22 mouse cellular contexts compared by ENCODE assay signal in the genomic region with DNA sequence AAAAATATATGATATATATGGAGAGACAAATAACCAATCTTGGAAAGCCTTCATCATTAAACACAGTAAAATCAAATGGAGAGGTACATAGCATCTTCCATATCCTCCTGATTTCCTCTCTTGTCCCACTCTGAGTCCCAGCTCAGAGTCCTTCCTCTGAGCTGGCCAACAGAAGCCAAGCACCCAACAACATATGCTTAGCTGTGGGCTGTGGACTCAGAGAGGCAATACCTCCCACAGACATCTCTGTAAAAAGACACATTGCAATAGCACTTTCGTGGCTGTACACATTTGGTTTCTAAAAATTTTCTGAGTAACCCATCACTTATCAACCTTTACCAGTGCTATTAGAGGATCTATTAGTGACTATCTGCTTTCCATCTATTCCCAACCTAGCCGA. TPM values are rescaled to one million over a fixed set of nuclear protein-coding genes. Genes with fewer than 3 reads are reported as not detected.
"Had no signal": no experiment of that assay in that cellular context is flagged by ENCODE, and none has a peak within 500 bp of the region (broad histone marks: within the 10 kb centered on the region; RNA-seq: fewer than 3 reads in every experiment).

No protein-coding gene starts in this region.

- H3K27ac ChIP-seq: liver, embryonic 15.5 days; lung, embryonic 15.5 days; midbrain, embryonic 10.5 days; midbrain, embryonic 12.5 days; neural tube, embryonic 13.5 days; neural tube, embryonic 15.5 days had no signal

- H3K4me1 ChIP-seq: liver, embryonic 15.5 days; lung, embryonic 15.5 days; midbrain, embryonic 10.5 days; midbrain, embryonic 12.5 days; neural tube, embryonic 13.5 days; neural tube, embryonic 15.5 days had no signal

- H3K4me3 ChIP-seq: liver, embryonic 15.5 days; lung, embryonic 15.5 days; midbrain, embryonic 10.5 days; midbrain, embryonic 12.5 days; myocyte; neural tube, embryonic 13.5 days; neural tube, embryonic 15.5 days had no signal

- H3K27me3 ChIP-seq: lung, embryonic 15.5 days had no signal

- DNase-seq: liver, postnatal 0 days; lung, adult 2 months; lung, postnatal 14 days; lung, postnatal 4 days; midbrain, embryonic 14.5 days; retina, postnatal 1 day; right cerebral cortex, postnatal 14 days; spleen, adult 18-20 months; thymus, adult 2 months; thymus, postnatal 25 days; thymus, postnatal 4 days had no signal

- H3K9me3 ChIP-seq: liver, embryonic 15.5 days; lung, embryonic 15.5 days; midbrain, embryonic 10.5 days; midbrain, embryonic 12.5 days; neural tube, embryonic 13.5 days; neural tube, embryonic 15.5 days had no signal

- H3K36me3 ChIP-seq: liver, embryonic 15.5 days; lung, embryonic 15.5 days; midbrain, embryonic 10.5 days; midbrain, embryonic 12.5 days; neural tube, embryonic 13.5 days; neural tube, embryonic 15.5 days had no signal

RNA-seq across cellular contexts. Expression of a gene that starts 42.7 kb away (rescaled TPM):
- total RNA-seq: megakaryocyte, adult 5-6 weeks; megakaryocyte-erythroid progenitor cell, adult 5-6 weeks had no signal
- polyA plus RNA-seq: midbrain, embryonic 14.5 days; neural tube, embryonic 11.5 days; small intestine, adult 2 months had no signal
